Mouse (Mus musculus) MEL (cell line): ENCODE data around the gene Iqschfp. TPM values are rescaled to one million over a fixed set of nuclear protein-coding genes. Genes with fewer than 3 reads are reported as not detected.

Source experiments
- DNase-seq: peaks from one replicate; pipeline ENCODE4 v3.0.0; 2011; ENCODE audit warnings: low read depth, low spot score
- H3K27ac ChIP-seq: 2 replicates; pipeline ENCODE4 v1.5.1; 2012; ENCODE audit warnings: low read depth, mild to moderate bottlenecking, control low read depth, low read length, moderate library complexity; ENCODE audit not compliant: control insufficient read depth
- H3K27me3 ChIP-seq, 2 experiments: fragments of 150-350 bp in 1 of 2; sonication (generic) in 1 of 2; 2 replicates each; pipeline ENCODE4 v1.6.1; 2012; ENCODE audit warnings: low read length in 2 of 2, mild to moderate bottlenecking in 2 of 2, improper control_type of control experiment in 1 of 2, moderate library complexity in 1 of 2; ENCODE audit not compliant: insufficient read depth in 2 of 2, control insufficient read depth in 1 of 2
- H3K36me3 ChIP-seq, 2 experiments: 2 replicates each; pipeline ENCODE4 v1.6.1; 2012 to 2014; ENCODE audit warnings: low read length in 2 of 2, improper control_type of control experiment in 1 of 2, inconsistent platforms in 1 of 2, mild to moderate bottlenecking in 1 of 2; ENCODE audit not compliant: insufficient read depth in 2 of 2, control insufficient read depth in 1 of 2
- H3K4me1 ChIP-seq, 2 experiments: fragments of 150-350 bp in 1 of 2; sonication (generic) in 1 of 2; 2 replicates each; pipeline ENCODE4 v1.6.1; 2012; ENCODE audit warnings: low read length in 2 of 2, improper control_type of control experiment in 1 of 2, mild to moderate bottlenecking in 1 of 2; ENCODE audit not compliant: insufficient read depth in 2 of 2, control insufficient read depth in 1 of 2
- H3K4me3 ChIP-seq, 2 experiments: fragments of 150-350 bp in 1 of 2; sonication (generic) in 1 of 2; 2 replicates each; pipeline ENCODE4 v1.5.1; 2012; ENCODE audit warnings: low read depth in 2 of 2, low read length in 2 of 2, mild to moderate bottlenecking in 2 of 2, moderate library complexity in 2 of 2, control low read depth in 1 of 2, improper control_type of control experiment in 1 of 2; ENCODE audit not compliant: control insufficient read depth in 1 of 2, insufficient read depth in 1 of 2
- H3K79me2 ChIP-seq: 2 replicates; pipeline ENCODE4 v1.6.1; 2012; ENCODE audit warnings: mild to moderate bottlenecking, low read length, moderate library complexity; ENCODE audit not compliant: control insufficient read depth, poor library complexity, insufficient read depth
- H3K9ac ChIP-seq: 2 replicates; pipeline ENCODE4 v1.6.1; 2012; ENCODE audit warnings: low read depth, mild to moderate bottlenecking, control low read depth, low read length, moderate library complexity; ENCODE audit not compliant: control insufficient read depth, poor library complexity, severe bottlenecking
- H3K9me3 ChIP-seq: fragments of 150-350 bp; sonication (generic); replicated peaks from 2 replicates; pipeline ENCODE4 v1.6.1; 2012; ENCODE audit warnings: mild to moderate bottlenecking, low read length, improper control_type of control experiment, moderate library complexity; ENCODE audit not compliant: insufficient read depth
- CHD2 ChIP-seq: IDR thresholded peaks from 2 replicates; pipeline ENCODE4 v1.6.1; 2011; ENCODE audit warnings: low read length, improper control_type of control experiment
- CTCF ChIP-seq, 3 experiments: IDR thresholded peaks in 2 of 3; conservative IDR thresholded peaks in 1 of 3; 2 replicates each; pipeline ENCODE4 v1.5.1; 2011 to 2012; ENCODE audit warnings: low read length in 3 of 3, low read depth in 2 of 3, mild to moderate bottlenecking in 2 of 3, improper control_type of control experiment in 1 of 3, inconsistent platforms in 1 of 3, mixed read lengths in 1 of 3, moderate library complexity in 1 of 3; ENCODE audit not compliant: control insufficient read depth in 1 of 3, insufficient read depth in 1 of 3, poor library complexity in 1 of 3, severe bottlenecking in 1 of 3
- ELF1 ChIP-seq: IDR thresholded peaks from 2 replicates; pipeline ENCODE4 v1.6.1; 2014; ENCODE audit warnings: low read depth, mild to moderate bottlenecking, inconsistent platforms, low read length, improper control_type of control experiment, moderate library complexity
- EP300 ChIP-seq, 2 experiments: IDR thresholded peaks; 2 replicates each; pipeline ENCODE4 v1.6.1; 2011; ENCODE audit warnings: improper control_type of control experiment in 2 of 2, low read length in 2 of 2, low read depth in 1 of 2, mild to moderate bottlenecking in 1 of 2
- ETS1 ChIP-seq: IDR thresholded peaks from 2 replicates; pipeline ENCODE4 v1.6.1; 2012; ENCODE audit warnings: low read depth, mild to moderate bottlenecking, inconsistent platforms, low read length, improper control_type of control experiment, moderate library complexity
- GABPA ChIP-seq: IDR thresholded peaks from 2 replicates; pipeline ENCODE4 v1.6.1; 2012; ENCODE audit warnings: low read depth, mild to moderate bottlenecking, inconsistent platforms, low read length, improper control_type of control experiment, moderate library complexity
- HCFC1 ChIP-seq: IDR thresholded peaks from 2 replicates; pipeline ENCODE4 v1.6.1; 2012; ENCODE audit warnings: low read depth, mild to moderate bottlenecking, inconsistent platforms, low read length, improper control_type of control experiment, moderate library complexity
- JUND ChIP-seq: IDR thresholded peaks from 2 replicates; pipeline ENCODE4 v1.6.1; 2011; ENCODE audit warnings: low read depth, mild to moderate bottlenecking, improper control_type of control experiment, low read length
- KAT2A ChIP-seq: conservative IDR thresholded peaks from 2 replicates; pipeline ENCODE4 v1.6.1; 2012; ENCODE audit warnings: low read depth, low read length, improper control_type of control experiment, inconsistent platforms
- MAFK ChIP-seq: IDR thresholded peaks from 2 replicates; pipeline ENCODE4 v1.6.1; 2011; ENCODE audit warnings: low read depth, mild to moderate bottlenecking, low read length, improper control_type of control experiment, borderline replicate concordance
- MAZ ChIP-seq: IDR thresholded peaks from 2 replicates; pipeline ENCODE4 v1.6.1; 2012; ENCODE audit warnings: low read depth, mild to moderate bottlenecking, inconsistent platforms, low read length, improper control_type of control experiment
- MEF2A ChIP-seq: IDR thresholded peaks from 2 replicates; pipeline ENCODE4 v1.6.1; 2014; ENCODE audit warnings: low read depth, mild to moderate bottlenecking, inconsistent platforms, low read length, improper control_type of control experiment; ENCODE audit not compliant: poor library complexity, insufficient replicate concordance, severe bottlenecking; ENCODE audit errors: extremely low read depth
- MXI1 ChIP-seq: IDR thresholded peaks from 2 replicates; pipeline ENCODE4 v1.6.1; 2011; ENCODE audit warnings: mild to moderate bottlenecking, low read depth, low read length, improper control_type of control experiment
- MYB ChIP-seq: IDR thresholded peaks from 2 replicates; pipeline ENCODE4 v1.6.1; 2011; ENCODE audit warnings: mild to moderate bottlenecking, low read depth, low read length, improper control_type of control experiment
- MYC ChIP-seq: IDR thresholded peaks from 2 replicates; pipeline ENCODE4 v1.6.1; 2011; ENCODE audit warnings: low read depth, mild to moderate bottlenecking, low read length, improper control_type of control experiment, moderate library complexity
- NELFE ChIP-seq: IDR thresholded peaks from 2 replicates; pipeline ENCODE4 v1.6.1; 2011; ENCODE audit warnings: low read depth, low read length, improper control_type of control experiment
- NRF1 ChIP-seq: IDR thresholded peaks from 2 replicates; pipeline ENCODE4 v1.6.1; 2014; ENCODE audit warnings: low read depth, mild to moderate bottlenecking, inconsistent platforms, low read length, improper control_type of control experiment, moderate library complexity; ENCODE audit not compliant: poor library complexity, insufficient read depth, severe bottlenecking
- POLR2A ChIP-seq, 2 experiments: IDR thresholded peaks; 2 replicates each; pipeline ENCODE4 v1.6.1; 2011 to 2012; ENCODE audit warnings: low read length in 2 of 2, mild to moderate bottlenecking in 2 of 2, control low read depth in 1 of 2, improper control_type of control experiment in 1 of 2, low read depth in 1 of 2, moderate library complexity in 1 of 2; ENCODE audit not compliant: control insufficient read depth in 1 of 2, insufficient read depth in 1 of 2, poor library complexity in 1 of 2
- POLR2AphosphoS2 ChIP-seq: IDR thresholded peaks from 2 replicates; pipeline ENCODE4 v1.6.1; 2011; ENCODE audit warnings: low read length, improper control_type of control experiment
- POLR2AphosphoS5 ChIP-seq: IDR thresholded peaks from 2 replicates; pipeline ENCODE4 v1.6.1; 2012; ENCODE audit warnings: low read depth, borderline replicate concordance, mild to moderate bottlenecking, inconsistent platforms, low read length, moderate library complexity, mixed read lengths
- RAD21 ChIP-seq: IDR thresholded peaks from 2 replicates; pipeline ENCODE4 v1.6.1; 2011; ENCODE audit warnings: mild to moderate bottlenecking, low read depth, low read length, improper control_type of control experiment
- RCOR1 ChIP-seq: IDR thresholded peaks from 2 replicates; pipeline ENCODE4 v1.6.1; 2012; ENCODE audit warnings: low read depth, mild to moderate bottlenecking, inconsistent platforms, low read length, improper control_type of control experiment
- SIN3A ChIP-seq: IDR thresholded peaks from 2 replicates; pipeline ENCODE4 v1.6.1; 2012; ENCODE audit warnings: low read length, improper control_type of control experiment, inconsistent platforms
- SMC3 ChIP-seq: IDR thresholded peaks from 2 replicates; pipeline ENCODE4 v1.6.1; 2011; ENCODE audit warnings: low read depth, low read length, improper control_type of control experiment
- TAL1 ChIP-seq: IDR thresholded peaks from 2 replicates; pipeline ENCODE4 v1.6.1; 2012; ENCODE audit warnings: mild to moderate bottlenecking, inconsistent platforms, low read length, moderate library complexity, mixed read lengths
- TBP ChIP-seq: IDR thresholded peaks from 2 replicates; pipeline ENCODE4 v1.8.0; 2011; ENCODE audit warnings: low read depth, low read length, improper control_type of control experiment
- TCF12 ChIP-seq: IDR thresholded peaks from 2 replicates; pipeline ENCODE4 v1.6.1; 2014; ENCODE audit warnings: low read depth, mild to moderate bottlenecking, inconsistent platforms, low read length, improper control_type of control experiment, moderate library complexity
- USF1 ChIP-seq: IDR thresholded peaks from 2 replicates; pipeline ENCODE4 v1.6.1; 2014; ENCODE audit warnings: low read depth, mild to moderate bottlenecking, inconsistent platforms, low read length, improper control_type of control experiment, moderate library complexity
- USF2 ChIP-seq, 2 experiments: IDR thresholded peaks; 2 replicates each; pipeline ENCODE4 v1.6.1; 2011 to 2012; ENCODE audit warnings: improper control_type of control experiment in 2 of 2, low read length in 2 of 2, borderline replicate concordance in 1 of 2, inconsistent platforms in 1 of 2, low read depth in 1 of 2, mild to moderate bottlenecking in 1 of 2; ENCODE audit not compliant: insufficient read depth in 1 of 2
- ZMIZ1 ChIP-seq: IDR thresholded peaks from 2 replicates; pipeline ENCODE4 v1.6.1; 2012; ENCODE audit warnings: low read depth, mild to moderate bottlenecking, inconsistent platforms, low read length, improper control_type of control experiment, moderate library complexity
- ZNF384 ChIP-seq: IDR thresholded peaks from 2 replicates; pipeline ENCODE4 v1.6.1; 2012; ENCODE audit warnings: low read depth, mild to moderate bottlenecking, inconsistent platforms, low read length, improper control_type of control experiment
- polyA plus RNA-seq, 2 experiments: library from polyadenylated mRNA; stranded (reverse) in 1 of 2; unstranded in 1 of 2; fragments of >175 nt in 1 of 2; fragments of >200 nt in 1 of 2; gene quantifications; 2 replicates each; pipeline versions ENCODE4 v1.2.1 to v1.2.4; 2012; ENCODE audit warnings: low replicate concordance in 2 of 2, low read depth in 1 of 2; ENCODE audit not compliant: insufficient read length in 2 of 2, insufficient read depth in 1 of 2, missing spikeins in 1 of 2
- total RNA-seq: library from RNA; depleted of rRNA; stranded (reverse); fragments of 300-350 nt; gene quantifications from 2 replicates; pipeline ENCODE4 v1.2.3, GENCODE M21; 2012

Iqschfp gene
- total and polyA plus RNA-seq, 3 experiments: not detected

DNA sequence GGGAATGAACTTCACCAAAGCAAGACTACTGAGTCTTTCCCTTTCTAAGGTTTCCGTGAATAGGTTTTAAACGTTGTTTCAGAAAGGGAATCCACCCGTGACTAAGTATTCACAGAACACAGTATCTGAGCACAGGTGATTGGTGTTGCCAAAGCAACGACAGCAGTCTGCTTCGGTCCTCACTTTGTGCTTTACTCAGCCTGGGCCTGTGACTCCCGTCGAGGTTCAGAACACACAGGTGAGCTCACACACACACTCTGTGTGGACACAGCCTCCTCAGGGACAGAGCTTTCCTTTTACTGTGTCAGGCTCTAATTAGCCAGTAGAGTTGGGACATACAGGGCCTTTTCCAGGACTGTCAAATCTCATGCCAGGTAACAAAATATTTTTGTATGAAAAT lies 542.4 kb downstream of the Iqschfp start:
- no peak for TF ChIP-seq MYC
- no peak for TF ChIP-seq ZMIZ1
- TF ChIP-seq NELFE: no peak
- no peak for TF ChIP-seq ZNF384
- no peak for TF ChIP-seq TAL1
- TF ChIP-seq SMC3: no peak
- no peak for TF ChIP-seq MAFK
- no peak for TF ChIP-seq EP300 (IDR thresholded peaks at IDR 0.05; ENCODE audit: low read depth in 1 of 2, low read length in 2 of 2)
- no peak for TF ChIP-seq MEF2A
- TF ChIP-seq NRF1: no peak
- no peak for TF ChIP-seq USF1
- TF ChIP-seq TBP: no peak
- no peak for TF ChIP-seq MYB
- TF ChIP-seq KAT2A: no peak
- no peak for TF ChIP-seq TCF12
- no peak for TF ChIP-seq CTCF (IDR thresholded peaks at IDR 0.05 in 2 of 3, conservative IDR thresholded peaks at IDR 0.05 in 1 of 3; ENCODE audit: control insufficient read depth in 1 of 3, insufficient read depth in 1 of 3, low read depth in 2 of 3, low read length in 3 of 3, poor library complexity in 1 of 3, severe bottlenecking in 1 of 3)
- TF ChIP-seq CHD2: no peak
- no peak for TF ChIP-seq POLR2AphosphoS5
- TF ChIP-seq POLR2A (IDR thresholded peaks at IDR 0.05; ENCODE audit: control insufficient read depth in 1 of 2, insufficient read depth in 1 of 2, low read depth in 1 of 2, low read length in 2 of 2, poor library complexity in 1 of 2): no peak
- Histone ChIP-seq H3K36me3 (no peaks in the 10 kb centered on the region), H3K27me3 (peaks cover 0 to 6% of the 10 kb centered on the region in 2 experiments; a peak in 3 of 4 replicates), H3K4me3 (no peak overlapping the region), H3K79me2 (no peaks in the 10 kb centered on the region), H3K9me3 (no peaks in the 10 kb centered on the region), H3K4me1 (no peaks in the 10 kb centered on the region), H3K9ac (no peak overlapping the region), H3K27ac (no peak overlapping the region)
- DNase-seq: no peak

DNA sequence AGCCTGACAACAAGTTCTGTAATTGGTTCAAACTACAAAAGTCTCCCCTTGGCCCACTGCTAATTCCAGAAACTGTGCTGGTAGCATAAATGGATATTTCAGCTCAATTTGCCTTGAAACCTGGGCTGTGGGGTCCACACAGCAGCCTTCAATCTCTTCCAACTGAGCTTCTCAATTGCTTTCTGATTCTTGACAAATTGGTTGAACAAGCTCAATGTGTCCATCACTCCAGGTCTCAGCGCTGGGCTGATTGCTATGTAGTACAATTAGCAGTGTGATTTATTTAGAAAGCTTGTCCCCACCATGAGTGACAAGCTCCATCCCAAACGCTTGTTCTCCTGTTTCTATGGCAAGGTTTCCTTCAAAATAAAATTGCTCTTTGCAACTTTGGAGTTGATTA lies 542.9 kb downstream of the Iqschfp start:
- Histone ChIP-seq H3K79me2 (no peaks in the 10 kb centered on the region), H3K9ac (no peak overlapping the region), H3K4me1 (no peaks in the 10 kb centered on the region), H3K9me3 (no peaks in the 10 kb centered on the region), H3K4me3 (no peak overlapping the region), H3K27ac (no peak overlapping the region), H3K36me3 (no peaks in the 10 kb centered on the region), H3K27me3 (peaks cover 0 to 6% of the 10 kb centered on the region in 2 experiments; a peak in 3 of 4 replicates)
- DNase-seq: no peak
- no peak for TF ChIP-seq HCFC1
- TF ChIP-seq MYB: no peak
- TF ChIP-seq RCOR1: no peak
- TF ChIP-seq MAFK: no peak
- TF ChIP-seq MXI1: no peak
- TF ChIP-seq SIN3A: no peak
- TF ChIP-seq EP300 (IDR thresholded peaks at IDR 0.05; ENCODE audit: low read depth in 1 of 2, low read length in 2 of 2): no peak
- no peak for TF ChIP-seq ELF1
- no peak for TF ChIP-seq ZNF384
- TF ChIP-seq GABPA: no peak
- TF ChIP-seq USF1: no peak
- TF ChIP-seq POLR2AphosphoS5: no peak
- TF ChIP-seq JUND: no peak
- no peak for TF ChIP-seq ETS1
- TF ChIP-seq USF2 (IDR thresholded peaks at IDR 0.05; ENCODE audit: borderline replicate concordance in 1 of 2, insufficient read depth in 1 of 2, low read depth in 1 of 2, low read length in 2 of 2): no peak
- TF ChIP-seq RAD21: no peak
- TF ChIP-seq KAT2A: no peak
- TF ChIP-seq MAZ: no peak
- no peak for TF ChIP-seq TAL1
- no peak for TF ChIP-seq POLR2AphosphoS2
